Mouse (Mus musculus) heart, postnatal 0 days (tissue): ENCODE data around the gene Prx.

Source experiments
- CTCF ChIP-seq: IDR thresholded peaks from 2 replicates; pipeline ENCODE4 v1.5.1; 2016; ENCODE audit warnings: antibody characterized with exemption, control low read depth, low read depth
- EP300 ChIP-seq: IDR thresholded peaks from 2 replicates; pipeline ENCODE4 v1.6.1; 2016; ENCODE audit warnings: antibody characterized with exemption, low read depth

- TF ChIP-seq CTCF (no peak), EP300 (no peak)
These were observed 26.5 kb upstream of the Prx start for GRCm38 (mm10) chr7:27472596-27472995.
